Mouse (Mus musculus): ENCODE measurements around the gene Senp2.
"Not testable (repeated sequence)": the region's sequence is repeated elsewhere in the genome, so short reads cannot be mapped to it uniquely, and the experiment has no call there.

Gene Senp2

GRCm38 (mm10) chr16:22009099-22009584, at the start of gene Senp2:
TSS of gene Senp2 (plus strand) at chr16:22009484.
- peak; percentile 99 for ATAC-seq (ENCODE audit: insufficient number of reproducible peaks, low FRiP score, low TSS enrichment)

GRCm38 (mm10) chr16:21965576-21965975, 43.7 kb upstream of the Senp2 start:
- no peak for ATAC-seq (ENCODE audit: insufficient number of reproducible peaks, low FRiP score, low TSS enrichment)

DNA sequence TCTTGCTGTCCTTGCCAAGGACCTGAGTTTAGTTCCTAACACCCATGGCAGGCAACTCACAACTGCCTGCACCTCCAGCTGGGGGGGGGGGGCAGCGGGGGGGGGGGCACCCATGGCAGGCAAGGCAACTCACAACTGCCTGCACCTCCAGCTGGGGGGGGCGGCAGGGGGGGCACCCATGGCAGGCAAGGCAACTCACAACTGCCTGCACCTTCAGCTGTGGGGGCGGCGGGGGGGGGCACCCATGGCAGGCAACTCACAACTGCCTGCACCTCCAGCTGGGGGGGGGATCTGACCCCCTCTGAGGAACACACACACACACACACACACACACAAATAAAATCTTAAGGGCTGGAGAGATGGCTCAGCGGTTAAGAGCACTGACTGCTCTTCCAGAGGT, 39.4 kb upstream of the Senp2 start:
- ATAC-seq (ENCODE audit: insufficient number of reproducible peaks, low FRiP score, low TSS enrichment), result no peak

DNA sequence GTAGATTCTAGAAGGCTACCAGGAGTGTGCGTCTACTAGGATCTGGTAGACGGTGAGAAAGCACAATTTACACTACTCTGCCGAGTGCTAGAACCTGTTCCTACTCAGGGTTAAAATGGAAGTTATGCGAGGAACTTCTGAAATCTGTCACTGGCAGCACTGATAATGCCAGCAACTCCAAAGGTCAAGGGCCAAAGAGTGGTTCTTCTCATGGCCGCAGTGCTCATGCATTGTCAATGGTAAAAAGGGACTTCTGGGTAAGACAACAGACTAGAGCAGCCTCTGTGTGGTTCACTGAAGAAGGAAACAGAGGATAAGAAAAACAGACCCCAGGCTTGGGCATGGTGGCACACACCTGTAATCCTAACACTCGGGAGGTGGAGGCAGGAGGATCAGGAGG, 38.7 kb upstream of the Senp2 start:
- no peak for ATAC-seq (ENCODE audit: insufficient number of reproducible peaks, low FRiP score, low TSS enrichment)

- no peak for ATAC-seq (ENCODE audit: insufficient number of reproducible peaks, low FRiP score, low TSS enrichment)
Measured at GRCm38 (mm10) chr16:21971446-21971845, 37.8 kb upstream of the Senp2 start.

- ATAC-seq (ENCODE audit: insufficient number of reproducible peaks, low FRiP score, low TSS enrichment), result no peak
Measured at GRCm38 (mm10) chr16:21976203-21976602, 33.1 kb upstream of the Senp2 start.

DNA sequence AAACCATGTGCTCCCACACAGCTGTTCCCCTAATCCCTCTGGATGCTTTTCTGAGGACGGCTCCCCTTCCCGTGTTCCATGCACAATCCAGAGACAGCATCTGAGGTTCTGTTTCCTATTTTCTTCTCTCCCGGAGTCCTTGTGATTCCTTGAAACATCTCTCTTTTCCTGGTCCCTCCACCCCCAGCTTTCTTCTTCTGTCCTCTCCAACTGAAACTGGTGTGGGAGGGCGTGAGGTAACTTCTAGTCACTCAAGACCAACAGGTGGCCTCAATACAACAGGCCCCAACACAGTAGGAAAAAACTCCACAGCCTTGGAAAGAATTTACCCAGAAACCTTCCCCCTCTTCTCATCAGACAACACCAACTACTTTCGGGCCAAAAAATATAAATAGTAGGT, 31.9 kb upstream of the Senp2 start:
- no peak for ATAC-seq (ENCODE audit: insufficient number of reproducible peaks, low FRiP score, low TSS enrichment)

GRCm38 (mm10) chr16:21983146-21983545, 26.1 kb upstream of the Senp2 start:
- ATAC-seq (ENCODE audit: insufficient number of reproducible peaks, low FRiP score, low TSS enrichment), result no peak

- ATAC-seq (ENCODE audit: insufficient number of reproducible peaks, low FRiP score, low TSS enrichment), result no peak
Measured at GRCm38 (mm10) chr16:21983581-21983980, 25.7 kb upstream of the Senp2 start.

DNA sequence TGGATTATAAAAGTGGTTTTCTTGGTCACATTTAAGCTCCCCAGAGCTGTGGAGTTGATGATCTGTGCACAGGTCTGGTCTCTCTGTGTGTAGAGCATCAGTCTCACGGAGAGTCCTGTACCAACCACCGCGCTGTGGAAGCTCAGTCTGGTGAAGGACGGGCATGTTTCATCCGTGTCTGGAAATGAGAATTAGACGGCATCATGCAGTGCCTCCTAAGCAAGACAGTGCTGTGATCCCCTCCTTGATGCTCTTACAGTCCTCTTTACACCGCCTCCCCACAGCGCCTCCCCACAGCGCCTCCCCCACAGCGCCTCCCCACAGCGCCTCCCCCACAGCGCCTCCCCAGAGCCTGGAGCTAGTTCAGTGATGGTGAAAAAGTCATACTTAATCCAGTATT, 25.2 kb upstream of the Senp2 start:
- no peak for ATAC-seq (ENCODE audit: insufficient number of reproducible peaks, low FRiP score, low TSS enrichment)

DNA sequence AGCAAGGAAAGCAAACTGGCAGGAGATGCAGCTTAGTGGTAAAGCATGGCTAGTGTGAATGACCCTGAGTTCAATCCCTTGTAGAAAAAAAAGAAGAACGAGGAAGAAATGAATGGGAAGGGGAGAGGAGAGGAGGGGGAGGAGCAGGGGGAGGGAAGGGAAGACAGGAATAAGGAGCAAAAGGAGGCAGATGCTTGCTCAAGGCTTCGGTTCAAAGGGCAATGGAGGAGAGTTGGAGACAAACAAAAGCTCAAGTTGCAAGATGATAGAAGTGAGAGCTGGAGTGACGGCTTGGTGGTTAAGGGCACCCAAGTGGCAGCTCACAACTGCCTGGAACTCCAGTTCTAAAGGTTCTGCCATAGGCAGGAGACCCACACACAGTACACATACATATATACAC, 23.1 kb upstream of the Senp2 start:
- ATAC-seq (ENCODE audit: insufficient number of reproducible peaks, low FRiP score, low TSS enrichment), result no peak

- ATAC-seq (ENCODE audit: insufficient number of reproducible peaks, low FRiP score, low TSS enrichment), result no peak
Measured at GRCm38 (mm10) chr16:21987956-21988355, 21.3 kb upstream of the Senp2 start.

GRCm38 (mm10) chr16:21990893-21991292, 18.4 kb upstream of the Senp2 start:
- ATAC-seq (ENCODE audit: insufficient number of reproducible peaks, low FRiP score, low TSS enrichment), result not testable (repeated sequence)

DNA sequence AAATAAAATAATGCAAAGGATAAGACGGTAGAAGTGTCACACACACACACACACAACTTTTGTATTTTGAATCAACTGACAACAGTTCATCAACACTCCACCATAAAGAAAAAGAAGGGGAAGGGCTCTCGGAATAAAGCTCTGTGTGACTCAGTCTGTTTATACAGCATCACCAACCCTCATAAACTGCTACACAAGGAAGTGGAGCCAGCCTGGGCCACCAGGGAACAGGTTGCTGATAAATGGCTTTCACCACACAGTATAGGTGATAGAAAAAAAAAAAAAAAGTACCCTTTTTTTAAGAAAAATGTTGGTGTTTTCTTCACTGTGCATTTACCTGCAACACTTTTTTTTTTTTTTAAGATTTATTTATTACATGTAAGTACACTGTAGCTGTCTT, 17.5 kb upstream of the Senp2 start:
- no peak for ATAC-seq (ENCODE audit: insufficient number of reproducible peaks, low FRiP score, low TSS enrichment)

DNA sequence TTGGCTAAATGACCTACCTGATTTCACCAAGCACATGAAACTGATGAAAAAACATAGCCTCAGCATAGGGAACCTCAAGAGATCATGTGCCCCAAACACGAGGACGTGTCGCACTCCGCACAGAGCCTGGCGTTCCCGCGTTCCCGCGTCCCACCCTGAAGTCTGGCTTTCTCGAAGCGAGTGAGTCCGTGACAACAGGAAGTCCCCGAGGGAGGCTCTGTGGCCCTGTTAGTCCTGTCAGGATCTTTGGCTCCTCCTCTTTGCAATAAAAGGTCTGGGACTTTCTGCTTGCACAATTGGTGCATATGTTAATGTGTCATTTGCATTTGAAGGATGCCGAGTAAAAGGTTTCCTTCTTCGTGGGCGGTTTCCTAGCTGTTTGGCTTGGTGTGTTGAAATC, 14.0 kb upstream of the Senp2 start, which contains the start of gene Liph:
Gene Liph, minus strand, starts transcription at position 360 of the 400 bp plus-strand sequence.
- ATAC-seq (ENCODE audit: insufficient number of reproducible peaks, low FRiP score, low TSS enrichment), result no peak

DNA sequence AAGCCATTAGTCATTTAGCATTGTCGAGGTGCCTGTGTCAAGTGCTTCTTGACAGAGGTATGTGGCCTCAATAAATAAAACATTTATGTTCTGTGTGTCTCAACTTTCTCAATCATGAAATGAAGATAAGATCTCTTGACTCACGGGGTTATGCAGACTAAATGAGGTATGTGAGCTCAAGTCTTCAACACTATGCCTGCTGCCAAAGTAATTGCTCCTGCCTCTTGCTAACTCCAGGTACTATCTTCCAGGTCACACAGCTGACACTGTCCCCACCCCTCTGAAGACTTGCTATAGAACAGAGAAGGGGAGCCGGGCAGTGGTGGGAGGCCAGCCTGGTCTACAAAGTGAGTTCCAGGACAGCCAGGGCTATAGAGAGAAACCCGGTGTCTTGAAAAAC, 12.9 kb upstream of the Senp2 start:
- ATAC-seq (ENCODE audit: insufficient number of reproducible peaks, low FRiP score, low TSS enrichment), result no peak

- no peak for ATAC-seq (ENCODE audit: insufficient number of reproducible peaks, low FRiP score, low TSS enrichment)
Measured at GRCm38 (mm10) chr16:21996881-21997641, 12.2 kb upstream of the Senp2 start.

DNA sequence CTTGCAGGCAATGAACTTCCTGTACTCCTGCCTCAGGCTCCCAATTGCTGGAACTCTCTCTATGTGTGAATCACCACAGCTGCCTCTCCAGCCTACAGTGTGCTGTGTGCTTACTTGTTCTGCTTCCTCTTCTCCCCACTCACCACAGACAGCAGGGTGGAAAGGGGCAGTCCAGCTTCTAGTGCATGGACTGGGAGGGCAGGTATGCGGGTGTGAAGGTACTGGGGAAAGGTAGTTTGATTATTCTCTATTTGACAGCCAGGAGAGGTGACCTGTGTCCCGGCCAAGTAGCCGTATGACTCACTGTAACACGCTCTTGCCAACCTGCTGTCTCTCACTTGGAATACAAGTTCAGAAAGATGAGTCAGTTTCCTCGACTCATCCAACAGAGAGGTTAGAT, 11.2 kb upstream of the Senp2 start:
- ATAC-seq (ENCODE audit: insufficient number of reproducible peaks, low FRiP score, low TSS enrichment), result no peak

GRCm38 (mm10) chr16:21999941-22000690, 9.2 kb upstream of the Senp2 start:
- no peak for ATAC-seq (ENCODE audit: insufficient number of reproducible peaks, low FRiP score, low TSS enrichment)

GRCm38 (mm10) chr16:22001172-22001571, 8.1 kb upstream of the Senp2 start:
- ATAC-seq (ENCODE audit: insufficient number of reproducible peaks, low FRiP score, low TSS enrichment), result no peak

GRCm38 (mm10) chr16:22001606-22002005, 7.7 kb upstream of the Senp2 start:
- ATAC-seq (ENCODE audit: insufficient number of reproducible peaks, low FRiP score, low TSS enrichment), result no peak

DNA sequence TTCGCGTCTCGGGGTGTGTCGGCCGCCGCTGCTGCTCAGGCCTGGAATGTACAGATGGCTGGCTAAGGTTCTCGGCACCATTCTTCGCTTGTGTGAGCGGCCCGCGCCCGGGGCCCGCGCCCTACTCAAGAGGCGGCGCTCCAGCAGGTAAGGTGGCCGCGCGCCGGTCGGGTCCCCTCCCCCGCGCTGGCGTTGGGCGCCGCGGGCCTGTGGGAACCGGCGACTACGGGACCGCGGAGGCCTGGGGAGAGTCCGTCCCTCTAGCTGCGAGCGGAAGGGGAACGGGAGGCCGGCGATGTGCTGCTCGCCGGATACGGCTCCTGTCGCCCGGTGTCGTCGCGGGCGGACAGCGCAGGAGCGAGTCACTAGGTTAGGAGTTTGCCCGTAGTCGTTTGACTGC, 312 bp downstream of the Senp2 start:
- ATAC-seq (ENCODE audit: insufficient number of reproducible peaks, low FRiP score, low TSS enrichment), result peak; percentile 56

Measured in cerebellum, adult (tissue).